Mouse (Mus musculus): Measurements from ENCODE around the gene Stx1a. TPM values are rescaled to one million over a fixed set of nuclear protein-coding genes. Genes with fewer than 3 reads are reported as not detected.
A peak's percentile ranks its signal among the peaks of the same experiment; 100 is the strongest.
"Not testable (repeated sequence)": the region's sequence is repeated elsewhere in the genome, so short reads cannot be mapped to it uniquely, and the experiment has no call there.

Gene Stx1a
- polyA plus RNA-seq, 1 experiment from 2014 or later, result 5.8 TPM

DNA sequence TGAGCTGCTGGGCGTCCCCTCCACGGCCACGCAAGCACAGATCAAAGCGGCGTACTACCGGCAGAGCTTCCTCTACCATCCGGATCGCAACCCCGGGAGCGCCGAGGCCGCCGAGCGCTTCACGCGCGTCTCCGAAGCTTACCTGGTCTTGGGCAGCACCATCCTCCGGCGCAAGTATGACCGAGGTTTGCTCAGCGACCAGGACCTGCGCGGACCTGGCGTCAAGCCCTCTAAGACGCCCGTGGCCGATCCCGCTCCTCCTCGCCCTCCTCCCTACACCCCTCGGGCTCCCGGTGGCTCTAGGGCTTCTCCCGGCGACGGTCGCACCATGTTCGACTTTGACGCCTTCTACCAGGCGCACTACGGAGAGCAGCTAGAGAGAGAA lies 41.1 kb downstream of the Stx1a start:
- WGBS, result 1% methylated on average over 34 of the region's 40 CpGs
- no peaks in the 10 kb centered on the region for H3K4me1 ChIP-seq (ENCODE audit: insufficient read depth, low read depth, low read length)
- H3K27ac ChIP-seq (ENCODE audit: low read length), result peak overlapping the region; percentile 68

DNA sequence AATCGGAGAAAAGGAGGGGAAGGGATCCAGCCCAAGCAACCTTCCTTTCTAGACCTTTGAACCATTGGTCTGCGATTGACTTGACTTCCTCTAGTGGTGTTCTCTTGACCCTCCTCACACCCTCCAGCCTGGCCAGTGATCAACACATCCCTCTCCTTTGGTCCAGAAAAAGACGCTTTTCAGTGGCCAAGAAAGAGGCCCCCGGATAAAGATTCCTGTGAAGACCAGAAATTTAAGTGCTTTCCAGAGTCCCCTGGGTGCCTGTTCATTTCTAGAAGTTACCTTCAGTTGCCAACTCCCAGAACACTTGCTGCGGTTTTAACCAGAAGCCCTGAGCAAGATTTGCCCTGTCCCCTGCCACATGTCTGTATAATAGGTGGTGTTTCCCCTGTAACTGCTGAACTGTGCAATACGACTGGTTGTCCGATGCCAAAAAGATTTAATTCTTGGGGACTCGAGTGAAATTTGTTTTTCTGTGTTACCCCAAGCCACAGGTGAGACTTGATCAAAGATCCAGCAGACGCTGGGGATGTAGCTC lies 41.7 kb downstream of the Stx1a start, which contains the start of gene Bud23:
TSS of gene Bud23 (minus strand) at position 51 of the 538 bp plus-strand sequence.
- not testable (repeated sequence) for H3K9me3 ChIP-seq (ENCODE audit: low read length); ATAC-seq; H3K4me1 ChIP-seq (ENCODE audit: insufficient read depth, low read depth, low read length); H3K27me3 ChIP-seq (replicated peaks; ENCODE audit: insufficient read depth, low read length); DNase-seq (ENCODE audit: low spot score)
- peak within 1 kb of the TSS; percentile 93 for H3K4me3 ChIP-seq (ENCODE audit: low read depth, low read length)
- H3K9ac ChIP-seq (replicated peaks; ENCODE audit: low read depth), result peak within 1 kb of the TSS; percentile 87
- 65% methylated on average over 9 of the region's 9 CpGs for WGBS
- H3K36me3 ChIP-seq (ENCODE audit: insufficient read depth, low read length), result peaks cover 13% of the 10 kb centered on the region
- H3K4me2 ChIP-seq (replicated peaks; ENCODE audit: low read depth, low read length), result peak within 1 kb of the TSS; percentile 98
- peak within 1 kb of the TSS; percentile 68 for H3K27ac ChIP-seq (ENCODE audit: low read length)

More for the DNA sequence above, 41.1 kb downstream of the Stx1a start:
- peak overlapping the region; percentile 93 for H3K4me3 ChIP-seq (ENCODE audit: low read depth, low read length)
- peak overlapping the region; percentile 87 for H3K9ac ChIP-seq (replicated peaks; ENCODE audit: low read depth)
- H3K27me3 ChIP-seq (replicated peaks; ENCODE audit: insufficient read depth, low read length), result no peaks in the 10 kb centered on the region
- DNase-seq (ENCODE audit: low spot score), result peak; percentile 23
- no peaks in the 10 kb centered on the region for H3K9me3 ChIP-seq (ENCODE audit: low read length)
- peak overlapping the region; percentile 98 for H3K4me2 ChIP-seq (replicated peaks; ENCODE audit: low read depth, low read length)
- peak; percentile 52 for ATAC-seq
- H3K36me3 ChIP-seq (ENCODE audit: insufficient read depth, low read length), result peaks cover 13% of the 10 kb centered on the region
- TF ChIP-seq EP300 (IDR thresholded peaks at IDR 0.05) (no peak), CTCF (IDR thresholded peaks at IDR 0.05) (no peak)

DNA sequence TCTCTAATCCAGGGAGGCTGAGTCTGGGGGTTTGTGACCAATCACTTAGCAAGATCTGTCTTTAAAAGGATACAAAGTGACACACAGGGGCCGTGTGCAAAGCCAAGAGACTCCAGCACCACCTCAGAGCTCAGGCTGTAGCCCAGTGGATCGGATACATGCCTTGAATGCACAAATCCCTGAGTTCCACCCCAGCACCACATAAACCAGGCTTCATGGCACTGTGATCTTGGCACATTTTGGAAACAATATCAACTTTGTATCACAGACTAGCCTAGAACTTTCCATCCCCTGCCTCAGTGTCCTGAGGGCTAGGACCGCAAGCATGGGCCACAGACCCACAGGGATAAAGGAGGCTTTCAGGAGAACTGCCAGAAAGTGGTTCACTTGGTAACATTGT lies 42.7 kb downstream of the Stx1a start:
- H3K4me3 ChIP-seq (ENCODE audit: low read depth, low read length), result no peak overlapping the region
- peaks cover 13% of the 10 kb centered on the region for H3K36me3 ChIP-seq (ENCODE audit: insufficient read depth, low read length)
- no peaks in the 10 kb centered on the region for H3K4me1 ChIP-seq (ENCODE audit: insufficient read depth, low read depth, low read length)
- WGBS, result 89% methylated on average over 3 of the region's 3 CpGs
- H3K9ac ChIP-seq (replicated peaks; ENCODE audit: low read depth), result no peak overlapping the region
- no peak for TF ChIP-seq EP300 (IDR thresholded peaks at IDR 0.05)
- TF ChIP-seq CTCF (IDR thresholded peaks at IDR 0.05), result no peak
- H3K27ac ChIP-seq (ENCODE audit: low read length), result no peak overlapping the region
- DNase-seq (ENCODE audit: low spot score) (no peak), ATAC-seq (no peak)
- no peaks in the 10 kb centered on the region for H3K27me3 ChIP-seq (replicated peaks; ENCODE audit: insufficient read depth, low read length)
- H3K9me3 ChIP-seq (ENCODE audit: low read length), result no peaks in the 10 kb centered on the region
- H3K4me2 ChIP-seq (replicated peaks; ENCODE audit: low read depth, low read length), result no peak overlapping the region

DNA sequence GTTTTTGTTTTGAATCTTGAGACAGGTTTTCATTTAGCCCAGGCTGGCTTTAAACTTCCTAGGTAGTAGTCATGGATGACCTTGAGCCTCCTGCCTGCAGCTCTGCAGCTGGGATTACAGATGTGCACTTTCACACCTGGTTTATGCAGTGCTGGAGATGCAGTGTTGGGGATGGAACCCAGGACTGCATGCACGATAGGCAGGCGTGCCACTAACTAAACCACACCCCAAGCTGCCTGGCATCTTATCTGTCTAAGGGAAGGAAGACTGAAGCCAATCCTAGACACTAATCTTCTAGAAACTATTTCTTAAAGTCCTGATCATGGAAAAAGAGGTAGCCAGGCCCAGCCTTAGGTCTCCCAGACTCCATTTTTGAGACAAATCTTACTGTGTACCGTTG lies 47.2 kb downstream of the Stx1a start:
- H3K9ac ChIP-seq (replicated peaks; ENCODE audit: low read depth), result no peak overlapping the region
- no peak overlapping the region for H3K4me2 ChIP-seq (replicated peaks; ENCODE audit: low read depth, low read length)
- peaks cover 13% of the 10 kb centered on the region for H3K36me3 ChIP-seq (ENCODE audit: insufficient read depth, low read length)
- no peaks in the 10 kb centered on the region for H3K9me3 ChIP-seq (ENCODE audit: low read length)
- no peak for DNase-seq (ENCODE audit: low spot score)
- no peak overlapping the region for H3K27ac ChIP-seq (ENCODE audit: low read length)
- no peak overlapping the region for H3K4me3 ChIP-seq (ENCODE audit: low read depth, low read length)
- no peaks in the 10 kb centered on the region for H3K27me3 ChIP-seq (replicated peaks; ENCODE audit: insufficient read depth, low read length)
- TF ChIP-seq CTCF (IDR thresholded peaks at IDR 0.05), result no peak
- TF ChIP-seq EP300 (IDR thresholded peaks at IDR 0.05), result no peak
- no peak for ATAC-seq
- 81% methylated on average over 3 of the region's 3 CpGs for WGBS
- no peaks in the 10 kb centered on the region for H3K4me1 ChIP-seq (ENCODE audit: insufficient read depth, low read depth, low read length)

DNA sequence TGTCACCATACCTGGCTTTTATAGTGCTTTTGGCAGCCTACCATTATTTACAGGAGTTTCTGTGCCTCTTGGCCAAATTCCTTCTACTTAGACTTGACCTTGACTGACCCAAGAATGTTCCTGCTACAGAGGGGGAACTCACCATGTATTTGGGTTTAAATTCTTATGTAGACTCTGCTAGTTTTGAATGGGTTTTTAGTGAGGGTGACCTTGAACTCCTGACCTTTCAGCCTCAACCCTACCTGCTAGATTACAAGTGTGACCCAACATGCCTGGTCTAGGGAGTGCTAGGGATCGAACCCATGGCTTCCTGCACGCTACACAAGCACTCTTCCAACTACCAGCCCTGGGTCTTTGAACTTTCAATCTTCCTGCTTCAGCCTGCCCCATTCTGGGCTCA lies 48.8 kb downstream of the Stx1a start:
- Histone ChIP-seq H3K27ac (ENCODE audit: low read length) (no peak overlapping the region), H3K9me3 (ENCODE audit: low read length) (no peaks in the 10 kb centered on the region), H3K27me3 (replicated peaks; ENCODE audit: insufficient read depth, low read length) (no peaks in the 10 kb centered on the region), H3K4me1 (ENCODE audit: insufficient read depth, low read depth, low read length) (peaks cover 2% of the 10 kb centered on the region; the same call in 1 of the 2 replicates), H3K4me2 (replicated peaks; ENCODE audit: low read depth, low read length) (no peak overlapping the region), H3K4me3 (ENCODE audit: low read depth, low read length) (no peak overlapping the region), H3K9ac (replicated peaks; ENCODE audit: low read depth) (no peak overlapping the region), H3K36me3 (ENCODE audit: insufficient read depth, low read length) (peaks cover 6% of the 10 kb centered on the region; the same call in 1 of the 2 replicates)
- no peak for TF ChIP-seq CTCF (IDR thresholded peaks at IDR 0.05)
- no peak for TF ChIP-seq EP300 (IDR thresholded peaks at IDR 0.05)
- DNase-seq (ENCODE audit: low spot score) (no peak), ATAC-seq (no peak)
- 98% methylated on average over 2 of the region's 2 CpGs for WGBS

DNA sequence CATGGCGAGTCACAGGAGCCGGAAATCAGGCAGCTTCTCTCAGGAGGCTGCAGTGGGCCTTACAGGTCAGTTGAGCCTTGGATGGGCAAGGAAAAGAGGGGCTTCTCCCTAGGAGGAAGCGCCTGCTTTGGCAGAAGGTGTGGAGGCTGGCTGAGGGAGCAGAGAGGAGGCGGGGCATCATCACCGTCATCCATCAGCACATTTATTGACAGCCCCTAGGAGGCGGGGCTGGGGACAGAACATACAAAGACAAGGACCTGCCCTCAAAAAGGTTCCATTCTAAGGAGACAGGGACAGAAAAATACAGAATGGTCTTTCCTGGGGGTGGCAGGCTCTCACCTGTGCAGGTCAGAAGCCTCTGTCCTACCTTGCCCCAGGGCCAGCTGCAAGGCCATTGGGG lies 49.4 kb downstream of the Stx1a start:
- Histone ChIP-seq H3K27ac (ENCODE audit: low read length) (no peak overlapping the region), H3K4me1 (ENCODE audit: insufficient read depth, low read depth, low read length) (peaks cover 3% of the 10 kb centered on the region; the same call in 1 of the 2 replicates), H3K4me3 (ENCODE audit: low read depth, low read length) (no peak overlapping the region), H3K9me3 (ENCODE audit: low read length) (no peaks in the 10 kb centered on the region), H3K27me3 (replicated peaks; ENCODE audit: insufficient read depth, low read length) (no peaks in the 10 kb centered on the region), H3K9ac (replicated peaks; ENCODE audit: low read depth) (no peak overlapping the region), H3K4me2 (replicated peaks; ENCODE audit: low read depth, low read length) (no peak overlapping the region), H3K36me3 (ENCODE audit: insufficient read depth, low read length) (peaks cover 6% of the 10 kb centered on the region; the same call in 1 of the 2 replicates)
- ATAC-seq (no peak), DNase-seq (ENCODE audit: low spot score) (no peak)
- no peak for TF ChIP-seq EP300 (IDR thresholded peaks at IDR 0.05)
- WGBS, result 69% methylated on average over 6 of the region's 6 CpGs
